Mouse (Mus musculus): ENCODE results near the gene Gtf3c3.

- TF ChIP-seq CTCF (IDR thresholded peaks at IDR 0.05; ENCODE audit: insufficient read depth, low read depth, low read length) (no peak), POLR2A (IDR thresholded peaks at IDR 0.05; ENCODE audit: insufficient read depth, low read depth, low read length) (no peak)
These were observed 61.2 kb downstream of the Gtf3c3 start for GRCm38 (mm10) chr1:54377506-54378051.

Measured in olfactory bulb, adult 2 months (tissue).